8 mouse cellular contexts compared by ENCODE assay signal in the genomic region with DNA sequence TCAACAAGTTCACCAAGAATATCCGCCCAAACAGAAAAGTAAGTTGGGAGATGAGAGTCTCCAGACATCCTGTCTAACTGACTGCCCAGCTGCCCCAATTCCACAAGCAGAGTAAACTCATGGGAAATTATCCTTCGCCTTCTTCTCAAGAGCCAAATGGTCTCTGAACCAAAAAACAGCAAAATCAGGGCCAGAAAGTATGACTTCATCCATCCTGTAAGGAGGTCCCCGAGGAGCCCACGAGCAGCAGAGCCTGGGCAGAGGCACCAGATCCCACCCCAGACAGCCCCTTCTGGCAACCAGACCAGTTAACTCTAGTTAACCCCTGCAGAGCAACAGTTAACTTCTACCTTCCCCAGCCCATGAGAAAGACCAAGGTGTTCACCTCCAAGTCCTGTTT. TPM values are rescaled to one million over a fixed set of nuclear protein-coding genes. Genes with fewer than 3 reads are reported as not detected.
DNase-seq lines count a peak whose midpoint lies in the region; ATAC-seq and TF ChIP-seq lines count a peak whose summit lies in the region.

No protein-coding gene starts in this region.

- peaks cover 90% of the 10 kb centered on the region for H3K36me3 ChIP-seq in heart, embryonic 10.5 days
- peaks cover 91% of the 10 kb centered on the region for H3K36me3 ChIP-seq in limb, embryonic 10.5 days
- peaks cover 67% of the 10 kb centered on the region for H3K36me3 ChIP-seq in midbrain, embryonic 13.5 days

- no peak for TF ChIP-seq CTCF in lung, adult 2 months (IDR thresholded peaks at IDR 0.05; ENCODE audit: insufficient read depth, low read length)

- H3K9ac ChIP-seq in midbrain, embryonic 13.5 days (replicated peaks): no peak overlapping the region

- H3K27me3 ChIP-seq in heart, embryonic 10.5 days (ENCODE audit: insufficient read depth, poor library complexity, severe bottlenecking): no peaks in the 10 kb centered on the region
- no peaks in the 10 kb centered on the region for H3K27me3 ChIP-seq in limb, embryonic 10.5 days (ENCODE audit: low read depth, poor library complexity, severe bottlenecking)
- H3K27me3 ChIP-seq in midbrain, embryonic 13.5 days: no peaks in the 10 kb centered on the region; the same call in 1 of the 2 replicates

- H3K4me2 ChIP-seq in midbrain, embryonic 13.5 days (replicated peaks): no peak overlapping the region

- H3K4me1 ChIP-seq in lung, adult 2 months (ENCODE audit: control insufficient read depth, insufficient read depth, low read length): peaks cover 16% of the 10 kb centered on the region
- H3K4me1 ChIP-seq in heart, embryonic 10.5 days: peaks cover 71% of the 10 kb centered on the region
- peaks cover 67% of the 10 kb centered on the region for H3K4me1 ChIP-seq in limb, embryonic 10.5 days
- peaks cover 8% of the 10 kb centered on the region for H3K4me1 ChIP-seq in midbrain, embryonic 13.5 days (replicated peaks)

- ATAC-seq in midbrain, embryonic 13.5 days: no peak

- TF ChIP-seq POLR2A in lung, adult 2 months (IDR thresholded peaks at IDR 0.05; ENCODE audit: borderline replicate concordance, extremely low read depth, low read depth, low read length): no peak

- H3K4me3 ChIP-seq in lung, adult 2 months (replicated peaks; ENCODE audit: extremely low read depth, low read depth, low read length): no peak overlapping the region
- peak overlapping the region; percentile 72 for H3K4me3 ChIP-seq in heart, embryonic 10.5 days
- H3K4me3 ChIP-seq in limb, embryonic 10.5 days: no peak overlapping the region
- no peak overlapping the region for H3K4me3 ChIP-seq in midbrain, embryonic 13.5 days (replicated peaks)

- DNase-seq in lung, postnatal 10 days: peak; percentile 59
- DNase-seq in lung, adult 2 months: no peak
- no peak for DNase-seq in heart, embryonic 10.5 days (ENCODE audit: low spot score)
- DNase-seq in limb, embryonic 10.5 days (ENCODE audit: low spot score): no peak
- no peak for DNase-seq in B cell, adult 2 months
- DNase-seq in embryo, embryonic 10 days (ENCODE audit: low spot score): no peak
- no peak for DNase-seq in cerebellum, postnatal 36 days

- peak overlapping the region; percentile 92 for H3K27ac ChIP-seq in heart, embryonic 10.5 days
- peak overlapping the region; percentile 88 for H3K27ac ChIP-seq in limb, embryonic 10.5 days
- no peak overlapping the region for H3K27ac ChIP-seq in midbrain, embryonic 13.5 days

- H3K9me3 ChIP-seq in heart, embryonic 10.5 days: peaks cover 16% of the 10 kb centered on the region
- peaks cover 26% of the 10 kb centered on the region for H3K9me3 ChIP-seq in limb, embryonic 10.5 days (replicated peaks)
- H3K9me3 ChIP-seq in midbrain, embryonic 13.5 days: peaks cover 7% of the 10 kb centered on the region

- 44% methylated on average over 4 of the region's 4 CpGs for WGBS in lung, adult 2 months
- WGBS in heart, embryonic 10.5 days: 44% methylated on average over 4 of the region's 4 CpGs
- 57% methylated on average over 4 of the region's 4 CpGs for WGBS in limb, embryonic 10.5 days
- 88% methylated on average over 4 of the region's 4 CpGs for WGBS in midbrain, embryonic 13.5 days

RNA-seq across cellular contexts. Expression of a gene that starts 29.9 kb away (rescaled TPM):
- polyA plus RNA-seq in lung, adult 2 months (2012; rRNA removed): 26.8 and 27.5 TPM in 2 replicates
- 141 and 272 TPM in 2 replicates for polyA plus RNA-seq in heart, embryonic 10.5 days (2016; fragmentation: Nextera tagmentation; extraction: Ambion mirVana)
- 30.3 and 35.6 TPM in 2 replicates for polyA plus RNA-seq in limb, embryonic 10.5 days (2016; fragmentation: Nextera tagmentation; extraction: Ambion mirVana)
- polyA plus RNA-seq in midbrain, embryonic 13.5 days (2015; fragmentation: Nextera tagmentation; extraction: Ambion mirVana): 11.0 and 11.2 TPM in 2 replicates
